Mouse (Mus musculus) embryonic stem cell, embryonic (primary cell): Measurements from ENCODE around the gene Adam30.

ENCODE experiments used
- CTCF ChIA-PET, 4 experiments: fragments of 300-600 bp in 2 of 4; fragments of 350-600 bp in 2 of 4; sonication (Branson Sonifier 250); formaldehyde crosslinking; loops; one replicate each; lab custom pipeline; 2022; ENCODE audit warnings: inconsistent platforms in 2 of 4; lab: Charles Lee
- POLR2A ChIA-PET, 4 experiments: fragments of 300-600 bp in 2 of 4; fragments of 350-600 bp in 2 of 4; sonication (Branson Sonifier 250); formaldehyde crosslinking; loops; one replicate each; lab custom pipeline; 2022; ENCODE audit warnings: antibody characterized with exemption in 4 of 4, inconsistent platforms in 1 of 4; lab: Charles Lee

Adam30 gene

DNA sequence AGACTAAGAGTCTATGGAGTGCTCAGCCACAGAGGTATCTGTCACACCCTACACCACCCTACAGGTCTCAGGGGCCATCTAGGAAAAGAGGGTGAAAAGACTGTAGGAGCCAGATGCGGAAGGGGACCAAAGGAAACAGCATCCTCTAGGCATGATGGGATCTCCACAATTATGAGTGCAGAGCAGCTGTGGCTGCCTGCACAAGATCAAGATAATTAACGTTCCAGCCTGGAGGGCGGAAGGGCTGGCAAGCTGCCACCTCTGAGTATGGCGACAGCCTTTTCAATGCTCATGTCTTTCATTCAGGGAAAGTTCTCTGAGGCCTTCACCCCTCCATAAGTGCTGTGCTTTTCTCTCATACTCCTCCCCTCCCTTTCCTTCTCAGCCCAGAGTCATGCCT is 1.1 kb upstream of the Adam30 start:
- POLR2A ChIA-PET = interaction anchor here in 1 of 4 experiments (0.6 kb wide), 1 partner anchor 194 kb away, joined by 9 read pairs; no protein-coding TSS in a partner anchor
- CTCF ChIA-PET = interaction anchor here in 1 of 4 experiments (0.6 kb wide), 1 partner anchor 447 kb away, joined by 3 read pairs; no protein-coding TSS in a partner anchor

DNA sequence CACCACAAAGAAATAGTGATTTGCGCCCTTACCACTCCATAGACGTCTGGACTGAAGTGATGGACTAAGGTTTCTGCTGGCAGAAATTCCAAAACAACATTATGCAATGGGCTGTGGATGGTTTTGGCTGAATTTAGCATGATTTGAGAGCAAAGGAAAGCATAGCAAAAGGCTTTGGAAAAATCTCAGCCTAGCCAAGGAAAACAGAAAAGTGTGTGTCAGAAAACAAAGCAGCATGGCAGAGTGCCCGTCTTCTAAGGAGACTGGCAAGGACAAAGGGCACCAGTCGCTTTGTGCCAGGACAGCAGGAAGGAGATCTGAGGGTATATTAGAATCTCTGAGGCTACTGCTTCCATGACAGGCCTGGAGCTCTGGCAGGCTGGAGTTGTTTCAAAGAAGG is 17.9 kb downstream of the Adam30 start:
- ChIA-PET CTCF (no interaction called here), POLR2A (interaction anchor here in 1 of 4 experiments (0.5 kb wide), 1 partner anchor 45 kb away, joined by 5 read pairs; no protein-coding TSS in a partner anchor)

DNA sequence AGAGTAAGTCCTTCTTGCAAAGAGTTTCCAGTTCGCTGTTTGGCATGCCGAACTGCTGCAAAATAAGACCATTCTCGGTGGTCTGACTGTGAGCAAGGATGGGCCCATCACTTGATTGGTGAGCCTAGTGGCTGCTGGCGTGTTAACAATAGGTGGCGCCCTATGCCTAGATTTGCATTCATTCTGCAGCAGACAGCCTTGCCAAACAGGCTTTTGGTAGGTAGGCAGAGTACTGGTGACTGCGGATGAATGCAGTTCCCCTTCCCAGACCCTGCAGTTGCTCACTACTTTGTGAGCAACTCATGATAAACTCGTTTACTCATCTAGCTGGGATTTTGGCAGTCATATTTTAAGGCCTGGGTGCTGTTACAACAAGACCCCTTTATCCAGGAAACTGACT is 20.4 kb downstream of the Adam30 start:
- CTCF ChIA-PET = interaction anchor here in 2 of 4 experiments (0.6 to 1.0 kb wide), 2 partner anchors 132 to 1054 kb away, joined by 3 to 4 read pairs; no protein-coding TSS in a partner anchor
- POLR2A ChIA-PET = interaction anchor here in 1 of 4 experiments (0.8 kb wide), 1 partner anchor 40 kb away, joined by 3 read pairs; no protein-coding TSS in a partner anchor

DNA sequence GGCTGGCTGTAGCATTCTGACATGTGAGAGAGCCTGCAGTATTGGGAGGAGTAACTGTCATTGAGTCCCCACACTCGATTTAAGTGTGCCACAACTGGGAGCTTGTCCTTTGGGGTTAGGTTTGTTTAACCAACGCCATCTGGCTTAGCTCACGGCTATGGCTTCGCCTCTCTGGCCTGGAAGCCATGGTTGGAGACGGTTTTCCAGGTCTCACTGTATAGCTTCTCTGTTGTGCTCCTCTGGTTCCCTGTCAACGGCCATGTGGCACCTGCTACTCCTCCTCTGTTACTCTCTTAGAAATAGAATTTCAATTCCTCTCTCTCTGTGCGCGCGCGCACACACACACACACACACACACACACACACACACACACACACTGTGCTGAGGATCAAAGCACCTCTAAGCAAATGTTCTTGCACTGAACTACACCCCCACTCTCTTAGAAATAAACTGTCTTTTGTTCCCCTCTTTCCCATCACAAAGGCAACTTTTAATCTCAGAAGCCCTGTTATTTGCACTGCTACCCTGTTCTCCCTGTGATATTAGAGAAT is 24.8 kb downstream of the Adam30 start:
- CTCF ChIA-PET = interaction anchor here in 2 of 4 experiments (0.5 to 0.9 kb wide), 2 partner anchors 290 to 445 kb away, joined by 3 to 5 read pairs; no protein-coding TSS in a partner anchor
- POLR2A ChIA-PET = no interaction called here

DNA sequence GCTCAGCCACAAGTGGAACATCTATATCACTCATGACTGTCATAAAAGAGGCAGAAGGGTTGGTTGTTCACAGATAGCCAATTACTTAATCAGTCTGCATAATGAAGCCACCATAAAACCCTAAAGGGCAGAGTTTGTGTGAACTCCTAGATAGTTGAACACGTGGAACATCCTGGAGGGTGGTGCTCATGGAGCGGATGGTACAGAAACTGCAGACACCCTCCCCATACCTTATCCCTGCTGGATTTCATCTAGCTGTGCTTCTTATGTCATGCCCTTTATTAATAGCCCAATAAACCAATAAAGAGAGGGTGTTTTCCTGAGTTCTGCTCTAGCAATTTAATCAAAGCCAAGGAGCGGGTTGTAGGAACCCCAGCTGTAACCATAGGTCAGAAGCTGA is 27.3 kb downstream of the Adam30 start:
- ChIA-PET POLR2A (no interaction called here), CTCF (no interaction called here)

DNA sequence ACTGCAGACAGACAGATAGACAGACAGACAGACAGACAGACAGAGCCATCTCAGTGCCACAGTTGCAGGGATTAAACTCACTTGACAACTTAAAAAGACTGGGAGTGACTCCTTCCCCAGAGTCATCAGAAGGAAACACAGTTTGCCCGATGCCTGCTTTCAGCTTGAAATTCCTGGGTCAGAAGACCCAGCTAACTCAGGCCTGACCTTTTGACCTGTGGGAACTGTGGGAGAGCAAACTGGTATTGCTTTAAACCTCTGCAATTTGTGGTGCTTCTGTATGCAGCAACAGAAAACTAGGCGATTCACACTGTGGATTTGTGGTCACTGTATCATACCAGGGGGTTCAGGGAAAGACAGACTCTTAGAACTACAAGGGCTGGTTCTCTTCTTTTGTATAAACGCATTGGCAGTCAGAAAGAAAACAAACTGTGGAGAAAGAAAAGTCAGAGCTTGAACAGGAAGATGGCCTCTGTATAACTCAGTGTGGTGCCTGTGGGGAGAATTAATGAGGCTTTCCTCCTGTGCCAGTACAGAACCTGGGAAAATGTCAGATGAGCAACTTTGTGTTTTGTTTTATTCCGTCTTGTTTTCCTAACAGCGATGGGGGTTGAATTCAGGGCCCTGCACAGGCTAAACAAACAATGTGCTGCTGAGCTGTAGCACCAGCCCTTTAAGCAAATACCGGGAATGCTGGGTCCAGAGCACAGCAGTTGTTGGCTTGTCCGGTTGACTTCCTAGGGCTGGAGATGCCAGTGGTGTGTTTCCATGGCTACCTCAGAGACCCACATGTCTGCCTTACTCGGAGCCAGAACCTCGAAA is 37.5 kb downstream of the Adam30 start:
- ChIA-PET CTCF (no interaction called here), POLR2A (interaction anchor here in 1 of 4 experiments (0.6 kb wide), 1 partner anchor 153 kb away, joined by 3 read pairs; no protein-coding TSS in a partner anchor)

DNA sequence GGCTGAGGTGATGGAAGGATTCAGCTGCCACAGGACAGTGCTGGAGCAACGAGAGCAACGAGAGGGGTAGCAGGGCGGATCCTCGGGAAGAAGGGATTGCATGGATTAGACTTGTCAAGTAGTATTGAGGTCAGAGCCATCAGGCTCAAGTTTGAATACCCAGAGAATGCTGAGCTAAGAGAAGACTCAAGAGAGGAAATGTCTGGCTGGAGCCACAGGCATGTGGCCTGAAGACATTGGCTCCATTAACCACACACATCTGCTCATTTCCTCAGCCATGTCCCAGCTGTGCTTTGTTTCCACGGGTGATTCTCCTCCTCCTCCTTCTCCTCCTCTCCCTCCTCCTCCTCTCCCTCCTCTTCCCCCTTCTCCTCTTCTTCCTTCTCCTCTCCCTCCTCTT is 39.3 kb downstream of the Adam30 start:
- CTCF ChIA-PET = no interaction called here
- POLR2A ChIA-PET = no interaction called here

DNA sequence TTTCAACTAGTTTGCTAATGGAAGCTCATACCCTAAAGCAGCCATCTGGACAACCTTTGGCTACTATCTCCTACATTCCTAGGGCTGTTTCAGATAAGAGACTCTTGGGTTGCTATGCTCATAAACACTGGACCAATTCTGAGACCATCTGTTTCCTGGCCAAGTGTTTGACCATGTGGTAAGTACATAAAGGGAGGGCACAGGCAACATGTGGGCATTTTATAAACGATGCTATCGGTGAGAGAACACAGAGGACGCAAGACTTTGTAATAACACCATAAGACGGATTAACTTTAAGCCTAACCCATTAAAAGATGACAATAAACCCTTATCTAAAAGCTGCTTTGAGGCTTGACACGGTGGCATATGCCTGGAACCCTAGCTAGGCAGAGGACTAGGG is 42.9 kb downstream of the Adam30 start:
- ChIA-PET POLR2A (no interaction called here), CTCF (interaction anchor here in 1 of 4 experiments (0.5 to 0.6 kb wide), 2 partner anchors 26 to 554 kb away, joined by 3 to 6 read pairs; no protein-coding TSS in a partner anchor)

DNA sequence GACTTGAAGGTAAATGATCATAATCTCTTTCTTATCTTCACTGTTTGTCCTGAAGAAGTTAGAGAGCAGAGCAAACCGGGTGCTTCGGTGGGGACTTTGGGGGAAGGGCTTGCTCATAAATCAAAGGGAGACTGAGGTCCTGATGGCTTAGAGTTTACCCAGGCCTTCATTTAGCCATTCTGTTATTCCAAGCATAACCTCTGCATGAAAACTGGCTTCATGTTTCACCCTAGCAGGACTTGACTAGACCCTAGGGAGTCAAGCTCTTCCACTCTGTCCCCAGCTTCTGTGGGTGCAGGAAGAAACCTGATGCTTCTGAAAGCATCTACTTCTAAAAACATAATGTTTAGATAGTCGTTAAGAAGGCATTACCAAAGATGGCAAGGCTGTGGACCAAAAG is 46.5 kb downstream of the Adam30 start:
- POLR2A ChIA-PET = no interaction called here
- CTCF ChIA-PET = no interaction called here

DNA sequence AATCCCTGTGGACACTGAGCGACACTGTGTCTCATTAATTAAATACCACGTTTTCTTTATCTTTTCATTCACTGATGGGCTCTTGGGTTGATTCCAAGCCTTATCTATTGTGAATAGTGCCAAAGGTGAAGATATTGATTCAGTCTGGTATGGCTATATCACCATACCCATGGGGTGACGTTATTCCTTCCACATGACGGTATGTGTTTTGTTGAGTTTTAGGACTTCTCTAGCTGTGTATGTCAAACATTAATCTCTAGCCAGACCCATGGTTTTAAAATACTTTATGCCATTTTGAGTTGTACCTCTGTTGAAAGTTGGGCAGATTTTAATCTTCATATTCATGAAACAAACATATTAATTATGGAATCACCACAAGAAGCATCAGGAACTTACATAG is 48.7 kb downstream of the Adam30 start:
- ChIA-PET POLR2A (no interaction called here), CTCF (no interaction called here)

DNA sequence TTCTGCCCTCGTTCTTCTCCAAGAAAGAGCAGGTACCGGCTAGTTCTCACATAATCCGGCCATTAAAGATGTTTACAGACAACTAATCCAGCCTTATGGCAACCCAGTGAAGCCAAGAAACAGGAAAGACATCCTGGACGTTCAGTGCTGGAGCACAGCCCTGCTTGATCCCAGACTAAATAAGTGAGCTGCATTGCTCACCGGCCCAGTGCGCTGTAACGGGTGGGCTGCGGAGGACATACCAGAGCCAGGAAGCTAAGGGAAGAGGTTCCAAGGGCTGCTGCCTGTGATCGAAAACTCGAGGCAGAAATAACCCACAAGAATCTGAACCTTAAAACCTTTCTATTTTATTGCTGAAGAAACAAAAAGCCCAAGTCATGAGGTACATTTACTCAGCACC is 50.4 kb downstream of the Adam30 start:
- CTCF ChIA-PET = no interaction called here
- POLR2A ChIA-PET = interaction anchor here in 2 of 4 experiments (0.5 to 0.8 kb wide), 2 partner anchors 204 to 581 kb away, joined by 3 to 4 read pairs; no protein-coding TSS in a partner anchor

DNA sequence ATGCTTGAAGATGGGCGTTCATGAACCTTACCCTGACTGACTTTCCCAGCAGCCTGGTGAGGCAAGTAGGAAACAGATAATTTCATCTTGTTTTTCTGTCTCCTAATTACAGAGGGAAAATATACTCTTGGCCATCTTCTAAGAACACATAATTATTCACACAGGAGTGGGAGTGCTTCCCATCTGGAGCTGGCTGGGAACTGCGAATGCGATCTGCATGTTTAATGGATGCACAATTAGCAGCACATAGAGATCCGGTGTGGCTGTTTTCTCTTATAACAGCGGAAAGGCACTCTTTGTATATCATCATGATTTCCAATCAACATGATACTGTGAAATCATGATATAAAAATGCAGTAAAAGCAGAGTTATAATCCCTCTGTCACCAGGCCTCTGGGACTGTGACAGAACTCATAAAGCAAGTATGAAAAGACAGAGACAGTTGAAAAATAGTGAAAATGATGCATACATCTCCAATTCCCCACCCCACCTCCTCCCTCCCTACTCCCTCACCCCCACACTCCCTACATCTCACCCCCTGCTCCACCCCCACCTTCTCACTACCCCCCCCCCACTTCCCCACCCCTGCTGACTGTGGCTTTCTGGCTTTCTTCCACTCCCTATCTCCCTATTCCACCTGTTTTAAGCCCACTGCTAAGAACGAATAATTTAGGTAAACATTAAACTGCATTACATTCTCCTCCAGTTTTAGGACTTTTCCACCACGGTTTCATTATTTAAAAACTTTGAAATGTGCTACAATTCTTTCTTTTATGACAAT is 51.1 kb downstream of the Adam30 start:
- ChIA-PET CTCF (no interaction called here), POLR2A (interaction anchor here in 1 of 4 experiments (1.0 kb wide), 1 partner anchor 10 kb away, joined by 3 read pairs; the partner anchor contains the start of gene Reg4)
